Mouse (Mus musculus): ENCODE measurements at regions not wholly inside any gene's neighbourhood (a gene's known extent, or its start where the extent isn't known, plus 50 kb on each side); places are given as distances from the start of the nearest gene placed in this dataset.

GRCm38 (mm10) chr15:70605251-70605650 is 3229.1 kb upstream of the Gm6569 start:
- H3K9me3 ChIP-seq (ENCODE audit: control insufficient read depth, low read length): no peaks in the 10 kb centered on the region
- WGBS: 84% methylated on average over 4 of the region's 4 CpGs
- no peak for ATAC-seq (ENCODE audit: insufficient number of reproducible peaks, insufficient read depth, low FRiP score, low read depth)

GRCm38 (mm10) chr15:70606896-70607295 is 3227.5 kb upstream of the Gm6569 start:
- Histone ChIP-seq H3K36me3 (ENCODE audit: control insufficient read depth, insufficient read depth, low read length) (no peaks in the 10 kb centered on the region), H3K27ac (replicated peaks in 1 of 2; ENCODE audit: control insufficient read depth in 1 of 2, insufficient read depth in 1 of 2, low read depth in 2 of 2, low read length in 2 of 2) (no peak overlapping the region), H3K9me3 (ENCODE audit: control insufficient read depth, low read length) (no peaks in the 10 kb centered on the region), H3K27me3 (ENCODE audit: control insufficient read depth, insufficient read depth, low read length) (no peaks in the 10 kb centered on the region), H3K4me3 (ENCODE audit: control insufficient read depth in 1 of 2, insufficient read depth in 1 of 2, low read depth in 1 of 2, low read length in 2 of 2) (no peak overlapping the region), H3K4me2 (ENCODE audit: low read length) (no peak overlapping the region), H3K9ac (ENCODE audit: low read length) (no peak overlapping the region), H3K4me1 (ENCODE audit: control insufficient read depth in 2 of 2, insufficient read depth in 2 of 2, low read length in 2 of 2) (no peaks in the 10 kb centered on the region)
- ATAC-seq (ENCODE audit: insufficient number of reproducible peaks, insufficient read depth, low FRiP score, low read depth): no peak
- WGBS: 83% methylated on average over 1 of the region's 1 CpGs

More at GRCm38 (mm10) chr15:70605251-70605650, 3229.1 kb upstream of the Gm6569 start:
- H3K4me2 ChIP-seq (ENCODE audit: low read length): no peak overlapping the region
- H3K27me3 ChIP-seq (ENCODE audit: control insufficient read depth, insufficient read depth, low read length): no peaks in the 10 kb centered on the region
- H3K9ac ChIP-seq (ENCODE audit: low read length): no peak overlapping the region
- no peak overlapping the region for H3K4me3 ChIP-seq (ENCODE audit: control insufficient read depth in 1 of 2, insufficient read depth in 1 of 2, low read depth in 1 of 2, low read length in 2 of 2)
- H3K27ac ChIP-seq (replicated peaks in 1 of 2; ENCODE audit: control insufficient read depth in 1 of 2, insufficient read depth in 1 of 2, low read depth in 2 of 2, low read length in 2 of 2): no peak overlapping the region
- no peaks in the 10 kb centered on the region for H3K4me1 ChIP-seq (ENCODE audit: control insufficient read depth in 2 of 2, insufficient read depth in 2 of 2, low read length in 2 of 2)
- no peaks in the 10 kb centered on the region for H3K36me3 ChIP-seq (ENCODE audit: control insufficient read depth, insufficient read depth, low read length)

- Histone ChIP-seq H3K9ac (ENCODE audit: low read length) (no peak overlapping the region), H3K4me3 (ENCODE audit: control insufficient read depth in 1 of 2, insufficient read depth in 1 of 2, low read depth in 1 of 2, low read length in 2 of 2) (no peak overlapping the region), H3K4me2 (ENCODE audit: low read length) (no peak overlapping the region), H3K27ac (replicated peaks in 1 of 2; ENCODE audit: control insufficient read depth in 1 of 2, insufficient read depth in 1 of 2, low read depth in 2 of 2, low read length in 2 of 2) (no peak overlapping the region), H3K4me1 (ENCODE audit: control insufficient read depth in 2 of 2, insufficient read depth in 2 of 2, low read length in 2 of 2) (no peaks in the 10 kb centered on the region), H3K36me3 (ENCODE audit: control insufficient read depth, insufficient read depth, low read length) (no peaks in the 10 kb centered on the region), H3K27me3 (ENCODE audit: control insufficient read depth, insufficient read depth, low read length) (no peaks in the 10 kb centered on the region), H3K9me3 (ENCODE audit: control insufficient read depth, low read length) (no peaks in the 10 kb centered on the region)
- ATAC-seq (ENCODE audit: insufficient number of reproducible peaks, insufficient read depth, low FRiP score, low read depth): no peak
- WGBS: 54% methylated on average over 2 of the region's 2 CpGs
Measured at GRCm38 (mm10) chr15:70618131-70618674, 3216.2 kb upstream of the Gm6569 start.

- H3K4me1 ChIP-seq (ENCODE audit: control insufficient read depth in 2 of 2, insufficient read depth in 2 of 2, low read length in 2 of 2): no peaks in the 10 kb centered on the region
- H3K4me2 ChIP-seq (ENCODE audit: low read length): no peak overlapping the region
- 54% methylated on average over 2 of the region's 2 CpGs for WGBS
- H3K9ac ChIP-seq (ENCODE audit: low read length): no peak overlapping the region
- no peak overlapping the region for H3K4me3 ChIP-seq (ENCODE audit: control insufficient read depth in 1 of 2, insufficient read depth in 1 of 2, low read depth in 1 of 2, low read length in 2 of 2)
- no peak for ATAC-seq (ENCODE audit: insufficient number of reproducible peaks, insufficient read depth, low FRiP score, low read depth)
- no peak overlapping the region for H3K27ac ChIP-seq (replicated peaks in 1 of 2; ENCODE audit: control insufficient read depth in 1 of 2, insufficient read depth in 1 of 2, low read depth in 2 of 2, low read length in 2 of 2)
- H3K36me3 ChIP-seq (ENCODE audit: control insufficient read depth, insufficient read depth, low read length): no peaks in the 10 kb centered on the region
- no peaks in the 10 kb centered on the region for H3K27me3 ChIP-seq (ENCODE audit: control insufficient read depth, insufficient read depth, low read length)
- no peaks in the 10 kb centered on the region for H3K9me3 ChIP-seq (ENCODE audit: control insufficient read depth, low read length)
Measured at GRCm38 (mm10) chr15:70641051-70641552, 3193.3 kb upstream of the Gm6569 start.

- H3K4me3 ChIP-seq (ENCODE audit: control insufficient read depth in 1 of 2, insufficient read depth in 1 of 2, low read depth in 1 of 2, low read length in 2 of 2): no peak overlapping the region
- no peak overlapping the region for H3K9ac ChIP-seq (ENCODE audit: low read length)
- no peaks in the 10 kb centered on the region for H3K4me1 ChIP-seq (ENCODE audit: control insufficient read depth in 2 of 2, insufficient read depth in 2 of 2, low read length in 2 of 2)
- no peaks in the 10 kb centered on the region for H3K9me3 ChIP-seq (ENCODE audit: control insufficient read depth, low read length)
- no peak overlapping the region for H3K4me2 ChIP-seq (ENCODE audit: low read length)
- no peaks in the 10 kb centered on the region for H3K36me3 ChIP-seq (ENCODE audit: control insufficient read depth, insufficient read depth, low read length)
- ATAC-seq (ENCODE audit: insufficient number of reproducible peaks, insufficient read depth, low FRiP score, low read depth): no peak
- no peaks in the 10 kb centered on the region for H3K27me3 ChIP-seq (ENCODE audit: control insufficient read depth, insufficient read depth, low read length)
- no peak overlapping the region for H3K27ac ChIP-seq (replicated peaks in 1 of 2; ENCODE audit: control insufficient read depth in 1 of 2, insufficient read depth in 1 of 2, low read depth in 2 of 2, low read length in 2 of 2)
Measured at GRCm38 (mm10) chr15:70644447-70645202, 3189.7 kb upstream of the Gm6569 start.

GRCm38 (mm10) chr15:70675549-70675948 is 3158.8 kb upstream of the Gm6569 start:
- Histone ChIP-seq H3K4me2 (ENCODE audit: low read length) (no peak overlapping the region), H3K4me3 (ENCODE audit: control insufficient read depth in 1 of 2, insufficient read depth in 1 of 2, low read depth in 1 of 2, low read length in 2 of 2) (no peak overlapping the region), H3K9me3 (ENCODE audit: control insufficient read depth, low read length) (no peaks in the 10 kb centered on the region), H3K9ac (ENCODE audit: low read length) (no peak overlapping the region), H3K27me3 (ENCODE audit: control insufficient read depth, insufficient read depth, low read length) (no peaks in the 10 kb centered on the region), H3K4me1 (ENCODE audit: control insufficient read depth in 2 of 2, insufficient read depth in 2 of 2, low read length in 2 of 2) (no peaks in the 10 kb centered on the region), H3K36me3 (ENCODE audit: control insufficient read depth, insufficient read depth, low read length) (no peaks in the 10 kb centered on the region), H3K27ac (replicated peaks in 1 of 2; ENCODE audit: control insufficient read depth in 1 of 2, insufficient read depth in 1 of 2, low read depth in 2 of 2, low read length in 2 of 2) (no peak overlapping the region)
- WGBS: 57% methylated on average over 1 of the region's 1 CpGs
- no peak for ATAC-seq (ENCODE audit: insufficient number of reproducible peaks, insufficient read depth, low FRiP score, low read depth)

- ATAC-seq (ENCODE audit: insufficient number of reproducible peaks, insufficient read depth, low FRiP score, low read depth): no peak
- Histone ChIP-seq H3K4me1 (ENCODE audit: control insufficient read depth in 2 of 2, insufficient read depth in 2 of 2, low read length in 2 of 2) (no peaks in the 10 kb centered on the region), H3K27me3 (ENCODE audit: control insufficient read depth, insufficient read depth, low read length) (no peaks in the 10 kb centered on the region), H3K36me3 (ENCODE audit: control insufficient read depth, insufficient read depth, low read length) (no peaks in the 10 kb centered on the region), H3K9me3 (ENCODE audit: control insufficient read depth, low read length) (no peaks in the 10 kb centered on the region), H3K4me3 (ENCODE audit: control insufficient read depth in 1 of 2, insufficient read depth in 1 of 2, low read depth in 1 of 2, low read length in 2 of 2) (no peak overlapping the region), H3K4me2 (ENCODE audit: low read length) (no peak overlapping the region), H3K27ac (replicated peaks in 1 of 2; ENCODE audit: control insufficient read depth in 1 of 2, insufficient read depth in 1 of 2, low read depth in 2 of 2, low read length in 2 of 2) (no peak overlapping the region), H3K9ac (ENCODE audit: low read length) (no peak overlapping the region)
- 74% methylated on average over 2 of the region's 2 CpGs for WGBS
Measured at GRCm38 (mm10) chr15:70704547-70704946, 3129.8 kb upstream of the Gm6569 start.

GRCm38 (mm10) chr15:70713736-70714135 is 3120.6 kb upstream of the Gm6569 start:
- H3K9ac ChIP-seq (ENCODE audit: low read length): no peak overlapping the region
- H3K36me3 ChIP-seq (ENCODE audit: control insufficient read depth, insufficient read depth, low read length): no peaks in the 10 kb centered on the region
- H3K9me3 ChIP-seq (ENCODE audit: control insufficient read depth, low read length): no peaks in the 10 kb centered on the region
- no peak overlapping the region for H3K4me2 ChIP-seq (ENCODE audit: low read length)
- no peak overlapping the region for H3K27ac ChIP-seq (replicated peaks in 1 of 2; ENCODE audit: control insufficient read depth in 1 of 2, insufficient read depth in 1 of 2, low read depth in 2 of 2, low read length in 2 of 2)
- no peaks in the 10 kb centered on the region for H3K4me1 ChIP-seq (ENCODE audit: control insufficient read depth in 2 of 2, insufficient read depth in 2 of 2, low read length in 2 of 2)
- H3K27me3 ChIP-seq (ENCODE audit: control insufficient read depth, insufficient read depth, low read length): no peaks in the 10 kb centered on the region
- ATAC-seq (ENCODE audit: insufficient number of reproducible peaks, insufficient read depth, low FRiP score, low read depth): no peak
- H3K4me3 ChIP-seq (ENCODE audit: control insufficient read depth in 1 of 2, insufficient read depth in 1 of 2, low read depth in 1 of 2, low read length in 2 of 2): no peak overlapping the region
